Mouse (Mus musculus) forebrain, embryonic 14.5 days (tissue): ENCODE measurements around the gene Ddah1. TPM values are rescaled to one million over a fixed set of nuclear protein-coding genes. Genes with fewer than 3 reads are reported as not detected.

Experiments used
- ATAC-seq: fragments of 200-750 bp; cut with Nextera tagmentation; 2 replicates; pipeline ENCODE4 v1.8.0; 2017; ENCODE audit warnings: mild to moderate bottlenecking, moderate library complexity
- DNase-seq: peaks from one replicate; pipeline ENCODE4 v3.0.0-alpha.2; 2015; ENCODE audit warnings: low spot score
- H3K27ac ChIP-seq: fragments of 300-500 bp; sonication (generic); 2 replicates; pipeline ENCODE4 v1.5.1; 2014; ENCODE audit warnings: low read depth, mild to moderate bottlenecking, control low read depth, low read length, moderate library complexity
- H3K27me3 ChIP-seq: fragments of 300-500 bp; sonication (generic); replicated peaks from 2 replicates; pipeline ENCODE4 v1.6.1; 2014; ENCODE audit warnings: low read length, control low read depth, mixed read lengths; ENCODE audit not compliant: control insufficient read depth, insufficient read depth
- H3K36me3 ChIP-seq: fragments of 300-500 bp; sonication (generic); 2 replicates; pipeline ENCODE4 v1.6.1; 2014; ENCODE audit warnings: low read length, control low read depth; ENCODE audit not compliant: control insufficient read depth, insufficient read depth
- H3K4me1 ChIP-seq: fragments of 300-500 bp; sonication (generic); 2 replicates; pipeline ENCODE4 v1.6.1; 2014; ENCODE audit warnings: antibody characterized with exemption, low read length, control low read depth; ENCODE audit not compliant: control insufficient read depth, insufficient read depth
- H3K4me2 ChIP-seq: fragments of 300-500 bp; sonication (generic); 2 replicates; pipeline ENCODE4 v1.6.1; 2014; ENCODE audit warnings: mild to moderate bottlenecking, control low read depth, low read length
- H3K4me3 ChIP-seq: fragments of 300-500 bp; sonication (generic); 2 replicates; pipeline ENCODE4 v1.5.1; 2014; ENCODE audit warnings: low read depth, low read length, control low read depth
- H3K9ac ChIP-seq: fragments of 300-500 bp; sonication (generic); 2 replicates; pipeline ENCODE4 v1.6.1; 2014; ENCODE audit warnings: mild to moderate bottlenecking, low read length, control low read depth, moderate library complexity
- H3K9me3 ChIP-seq: fragments of 300-500 bp; sonication (generic); replicated peaks from 2 replicates; pipeline ENCODE4 v1.6.1; 2016; ENCODE audit warnings: low read length, control low read depth, mixed read lengths; ENCODE audit not compliant: control insufficient read depth
- WGBS: fragments of 180-500 bp; shearing (Covaris S2); extraction: QIAGEN DNeasy Blood & Tissue Kit; methylation state at CpG from one replicate; pipeline ENCODE4 v1.1.7; 2014; 5-methylcytosine and 5-hydroxymethylcytosine counted together
- polyA plus RNA-seq: library from polyadenylated mRNA; unstranded; fragments of >200 nt; fragmentation: Nextera tagmentation; extraction: Ambion mirVana; gene quantifications from 2 replicates; pipeline ENCODE4 v1.2.1, GENCODE M21; 2014

Ddah1 gene
- polyA plus RNA-seq, 1 experiment from 2014 or later: 147 TPM

- H3K9ac ChIP-seq: no peak overlapping the region
- H3K4me1 ChIP-seq: peaks cover 13% of the 10 kb centered on the region
- peak overlapping the region; percentile 98 for H3K4me2 ChIP-seq
- peak overlapping the region; percentile 77; the same call in 1 of the 2 replicates for H3K4me3 ChIP-seq
- H3K27ac ChIP-seq: no peak overlapping the region
- no peaks in the 10 kb centered on the region for H3K27me3 ChIP-seq
- H3K9me3 ChIP-seq: no peaks in the 10 kb centered on the region
- no peaks in the 10 kb centered on the region for H3K36me3 ChIP-seq
- WGBS: 95% methylated on average over 3 of the region's 3 CpGs
- no peak for DNase-seq
- ATAC-seq: no peak
These were observed 2.1 kb downstream of the Ddah1 start for GRCm38 (mm10) chr3:145760547-145760946.

DNA sequence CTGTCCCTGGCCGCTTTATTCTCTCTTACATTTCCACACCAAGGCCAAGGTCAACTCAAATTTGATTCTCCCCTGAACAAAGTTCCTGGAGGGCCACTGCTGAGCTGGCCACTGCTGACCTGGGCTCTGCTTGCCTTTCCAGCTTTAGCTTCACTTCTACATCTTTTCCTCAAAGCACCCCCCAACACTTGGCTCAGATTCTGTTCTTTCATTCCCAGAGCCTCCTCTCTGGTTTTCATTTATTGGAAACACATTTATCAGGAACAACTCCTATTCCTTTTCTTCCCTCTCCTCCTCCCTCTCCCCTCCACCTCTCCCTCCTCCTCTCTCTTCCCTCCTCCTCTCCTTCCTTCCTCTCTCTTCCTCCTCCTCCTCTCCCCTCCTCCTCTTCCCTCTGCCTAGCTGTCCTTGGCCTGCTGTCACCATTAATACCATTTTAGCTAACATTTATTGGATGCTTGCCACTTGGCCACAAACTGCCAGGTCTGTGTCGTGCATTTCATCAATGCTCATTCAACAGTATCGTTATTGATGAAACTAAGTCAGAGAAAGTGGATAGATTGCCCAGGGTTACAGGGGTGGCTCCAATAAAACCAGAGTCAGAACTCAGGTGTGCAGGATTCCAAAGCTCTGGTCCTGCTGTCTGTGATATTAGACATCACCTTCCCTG is 3.2 kb downstream of the Ddah1 start:
- no peaks in the 10 kb centered on the region for H3K9me3 ChIP-seq
- 46% methylated on average over 3 of the region's 3 CpGs for WGBS

DNA sequence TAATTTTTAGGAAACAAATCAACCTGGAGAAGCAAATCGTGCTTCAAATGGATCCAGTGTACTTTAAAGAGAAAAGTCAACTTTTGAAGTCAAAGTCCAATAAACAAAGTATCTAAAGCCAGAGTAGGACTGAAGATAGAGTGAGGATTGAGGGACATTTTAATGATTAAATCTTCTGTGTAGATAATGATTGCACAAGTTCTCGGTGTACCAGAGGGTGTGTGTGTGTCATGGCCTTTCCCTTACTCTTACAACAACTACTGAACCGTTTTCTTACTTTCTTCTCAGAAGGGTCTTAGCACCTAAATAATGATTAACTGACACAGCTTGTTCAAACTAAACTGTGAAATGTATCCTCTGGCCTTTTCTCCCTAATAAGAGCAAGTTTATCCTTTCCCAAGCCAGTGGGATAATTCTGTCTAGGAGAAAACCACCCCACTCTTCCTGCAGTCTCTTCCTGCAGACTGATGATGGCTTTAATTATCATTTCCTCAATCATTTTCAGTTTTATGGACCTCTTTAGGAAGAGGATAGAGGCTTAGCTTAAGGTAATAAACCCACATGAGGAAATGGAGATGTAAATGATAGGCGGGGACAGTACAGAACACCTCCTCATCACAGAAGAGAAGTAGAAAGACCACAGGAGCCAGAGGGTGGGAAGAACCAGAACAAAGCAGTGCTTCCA is 4.6 kb downstream of the Ddah1 start:
- Histone ChIP-seq H3K9ac (no peak overlapping the region), H3K27me3 (no peaks in the 10 kb centered on the region), H3K27ac (no peak overlapping the region), H3K4me3 (no peak overlapping the region), H3K4me2 (no peak overlapping the region), H3K36me3 (no peaks in the 10 kb centered on the region), H3K4me1 (peaks cover 13% of the 10 kb centered on the region), H3K9me3 (no peaks in the 10 kb centered on the region)
- ATAC-seq (no peak), DNase-seq (no peak)
- WGBS: 95% methylated on average over 4 of the region's 4 CpGs

More for the DNA sequence above, 3.2 kb downstream of the Ddah1 start:
- Histone ChIP-seq H3K4me2 (peak overlapping the region; percentile 14; the same call in 1 of the 2 replicates), H3K9ac (no peak overlapping the region), H3K36me3 (no peaks in the 10 kb centered on the region), H3K4me3 (no peak overlapping the region), H3K4me1 (peaks cover 13% of the 10 kb centered on the region), H3K27me3 (no peaks in the 10 kb centered on the region), H3K27ac (no peak overlapping the region)
- DNase-seq (no peak), ATAC-seq (no peak)

- no peak overlapping the region for H3K27ac ChIP-seq
- H3K4me1 ChIP-seq: peaks cover 13% of the 10 kb centered on the region
- WGBS: 96% methylated on average over 3 of the region's 3 CpGs
- H3K9ac ChIP-seq: no peak overlapping the region
- no peaks in the 10 kb centered on the region for H3K27me3 ChIP-seq
- no peak for DNase-seq
- H3K4me2 ChIP-seq: no peak overlapping the region
- no peak for ATAC-seq
- H3K36me3 ChIP-seq: no peaks in the 10 kb centered on the region
- no peak overlapping the region for H3K4me3 ChIP-seq
- H3K9me3 ChIP-seq: no peaks in the 10 kb centered on the region
These were observed 5.1 kb downstream of the Ddah1 start for GRCm38 (mm10) chr3:145763642-145763972.

- H3K4me1 ChIP-seq: peaks cover 13% of the 10 kb centered on the region
- ATAC-seq: no peak
- 84% methylated on average over 2 of the region's 2 CpGs for WGBS
These were observed 5.9 kb downstream of the Ddah1 start for GRCm38 (mm10) chr3:145764416-145764815.

DNA sequence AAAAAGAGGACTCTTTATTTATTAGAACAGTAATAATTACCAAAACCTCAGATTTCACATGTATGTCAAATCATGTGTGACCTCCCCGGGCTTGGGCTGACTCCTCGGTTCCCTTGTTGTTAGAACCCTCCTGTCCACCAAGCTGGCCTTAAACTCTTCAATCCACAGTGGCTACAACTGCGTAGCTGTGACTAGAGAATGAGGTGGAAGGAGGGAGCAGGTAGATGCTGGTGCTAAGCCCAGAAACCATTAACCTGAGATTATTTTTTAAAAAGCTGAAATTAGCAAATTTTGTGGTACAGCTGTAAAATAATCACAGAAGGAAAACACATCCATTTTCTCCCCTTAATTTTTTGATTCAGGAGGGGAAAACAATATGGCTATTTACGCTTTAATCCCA is 10.0 kb downstream of the Ddah1 start:
- H3K27ac ChIP-seq: no peak overlapping the region
- ATAC-seq (no peak), DNase-seq (no peak)
- WGBS: 96% methylated on average over 4 of the region's 4 CpGs
- H3K36me3 ChIP-seq: no peaks in the 10 kb centered on the region
- H3K4me1 ChIP-seq: peaks cover 4% of the 10 kb centered on the region
- no peak overlapping the region for H3K4me2 ChIP-seq
- no peaks in the 10 kb centered on the region for H3K9me3 ChIP-seq
- no peaks in the 10 kb centered on the region for H3K27me3 ChIP-seq
- H3K4me3 ChIP-seq: no peak overlapping the region
- H3K9ac ChIP-seq: no peak overlapping the region

More at GRCm38 (mm10) chr3:145764416-145764815, 5.9 kb downstream of the Ddah1 start:
- no peak overlapping the region for H3K27ac ChIP-seq
- no peak overlapping the region for H3K4me2 ChIP-seq
- H3K9me3 ChIP-seq: no peaks in the 10 kb centered on the region
- H3K27me3 ChIP-seq: no peaks in the 10 kb centered on the region
- no peak for DNase-seq
- no peak overlapping the region for H3K9ac ChIP-seq
- H3K4me3 ChIP-seq: no peak overlapping the region
- H3K36me3 ChIP-seq: no peaks in the 10 kb centered on the region

GRCm38 (mm10) chr3:145773384-145773783 is 14.9 kb downstream of the Ddah1 start:
- no peak for ATAC-seq
- Histone ChIP-seq H3K36me3 (no peaks in the 10 kb centered on the region), H3K9ac (no peak overlapping the region), H3K4me1 (no peaks in the 10 kb centered on the region), H3K4me2 (no peak overlapping the region), H3K9me3 (no peaks in the 10 kb centered on the region), H3K27ac (no peak overlapping the region), H3K27me3 (no peaks in the 10 kb centered on the region), H3K4me3 (no peak overlapping the region)
- no peak for DNase-seq
- WGBS: 96% methylated on average over 9 of the region's 9 CpGs

- WGBS: 95% methylated on average over 7 of the region's 7 CpGs
- Histone ChIP-seq H3K27me3 (no peaks in the 10 kb centered on the region), H3K36me3 (no peaks in the 10 kb centered on the region)
These were observed 15.9 kb downstream of the Ddah1 start for GRCm38 (mm10) chr3:145774336-145774735.

GRCm38 (mm10) chr3:145775236-145775635 is 16.8 kb downstream of the Ddah1 start:
- WGBS: 52% methylated on average over 5 of the region's 5 CpGs
- no peak overlapping the region for H3K4me3 ChIP-seq
- no peak for DNase-seq
- no peaks in the 10 kb centered on the region for H3K9me3 ChIP-seq
- H3K9ac ChIP-seq: no peak overlapping the region
- no peaks in the 10 kb centered on the region for H3K27me3 ChIP-seq
- no peak overlapping the region for H3K27ac ChIP-seq
- no peak overlapping the region for H3K4me2 ChIP-seq
- no peaks in the 10 kb centered on the region for H3K4me1 ChIP-seq
- no peaks in the 10 kb centered on the region for H3K36me3 ChIP-seq
- no peak for ATAC-seq

More at GRCm38 (mm10) chr3:145774336-145774735, 15.9 kb downstream of the Ddah1 start:
- ATAC-seq (no peak), DNase-seq (no peak)
- Histone ChIP-seq H3K27ac (no peak overlapping the region), H3K9me3 (no peaks in the 10 kb centered on the region), H3K4me1 (no peaks in the 10 kb centered on the region), H3K4me2 (no peak overlapping the region), H3K9ac (no peak overlapping the region), H3K4me3 (no peak overlapping the region)
